Mouse (Mus musculus) lung, postnatal 0 days (tissue): ENCODE results near the gene Tifa.

ENCODE experiments used
- CTCF ChIP-seq: IDR thresholded peaks from 2 replicates; pipeline ENCODE4 v1.5.1; 2016; ENCODE audit warnings: antibody characterized with exemption, mild to moderate bottlenecking
- EP300 ChIP-seq: IDR thresholded peaks from 2 replicates; pipeline ENCODE4 v1.6.1; 2016; ENCODE audit warnings: antibody characterized with exemption, mild to moderate bottlenecking, control low read depth

GRCm38 (mm10) chr3:127864242-127864641, 74.6 kb downstream of the Tifa start:
- TF ChIP-seq EP300 (no peak), CTCF (peak; percentile 36)
